Mouse (Mus musculus) left cerebral cortex, adult 2 months (tissue): Measurements from ENCODE around the gene Ccdc3. TPM values are rescaled to one million over a fixed set of nuclear protein-coding genes. Genes with fewer than 3 reads are reported as not detected.
"Not testable (repeated sequence)": the region's sequence is repeated elsewhere in the genome, so short reads cannot be mapped to it uniquely, and the experiment has no call there.

Experiments used
- DNase-seq, 2 experiments: peaks; one replicate each; pipeline ENCODE4 v3.0.0; 2021 to 2022; ENCODE audit warnings: low spot score in 2 of 2, mixed read lengths in 1 of 2; ENCODE audit errors: extremely low spot score in 1 of 2
- H3K27ac ChIP-seq: fragments of 200-600 bp; 2 replicates; pipeline ENCODE4 v1.8.1; 2022
- H3K4me3 ChIP-seq: fragments of 200-600 bp; 2 replicates; pipeline ENCODE4 v1.8.1; 2022
- CTCF ChIP-seq: fragments of 200-600 bp; IDR thresholded peaks from 2 replicates; pipeline ENCODE4 v1.8.1; 2022; ENCODE audit warnings: antibody characterized with exemption, mild to moderate bottlenecking, moderate library complexity
- intact Hi-C: fragments of 180-260 bp; cut with DNase I; formaldehyde crosslinking; loops from one replicate; pipeline ENCODE4 v1.15.1; 2025
- total RNA-seq, 2 experiments: library from RNA; stranded (reverse); gene quantifications; 2 replicates each; pipeline ENCODE4 v1.2.3; 2021

Ccdc3 gene
- total RNA-seq, 2 experiments from 2014 or later, result 14.2 to 19.4 TPM

- no peak for DNase-seq
- TF ChIP-seq CTCF, result no peak
- intact Hi-C loops, result no loop called here
- Histone ChIP-seq H3K27ac (no peak overlapping the region), H3K4me3 (no peak overlapping the region)
These were observed 85.0 kb downstream of the Ccdc3 start for GRCm38 (mm10) chr2:5222571-5222970.

GRCm38 (mm10) chr2:5236846-5237482 is 99.4 kb downstream of the Ccdc3 start:
- no peak for TF ChIP-seq CTCF
- Histone ChIP-seq H3K27ac (no peak overlapping the region), H3K4me3 (no peak overlapping the region)
- no peak for DNase-seq
- intact Hi-C loops, result no loop called here

- TF ChIP-seq CTCF, result no peak
- Histone ChIP-seq H3K27ac (no peak overlapping the region), H3K4me3 (no peak overlapping the region)
- intact Hi-C loops, result no loop called here
- no peak for DNase-seq
These were observed 100.3 kb downstream of the Ccdc3 start for GRCm38 (mm10) chr2:5237870-5238269.

- intact Hi-C loops, result no loop called here
- H3K27ac ChIP-seq, result no peak overlapping the region
- TF ChIP-seq CTCF, result no peak
- H3K4me3 ChIP-seq, result no peak overlapping the region
- no peak for DNase-seq
These were observed 101.9 kb downstream of the Ccdc3 start for GRCm38 (mm10) chr2:5239492-5239891.

- DNase-seq, result peak; percentile 56 to 68
- TF ChIP-seq CTCF, result no peak
- H3K4me3 ChIP-seq, result no peak overlapping the region
- intact Hi-C loops, result loop anchor here (5.0 kb wide), 1 partner anchor 74 kb away; no protein-coding TSS in a partner anchor
- H3K27ac ChIP-seq, result peak overlapping the region; percentile 70
These were observed 103.9 kb downstream of the Ccdc3 start for GRCm38 (mm10) chr2:5241469-5241897.

GRCm38 (mm10) chr2:5249199-5249598 is 111.6 kb downstream of the Ccdc3 start:
- intact Hi-C loops, DNase-seq: not testable (repeated sequence)

GRCm38 (mm10) chr2:5249969-5250368 is 112.4 kb downstream of the Ccdc3 start:
- no peak overlapping the region; the same call in none of the 2 replicates for H3K27ac ChIP-seq
- H3K4me3 ChIP-seq, result no peak overlapping the region
- DNase-seq, result peak; percentile 72 to 76
- intact Hi-C loops, result loop anchor here (5.0 kb wide), 1 partner anchor 153 kb away; no protein-coding TSS in a partner anchor
- peak; percentile 62 for TF ChIP-seq CTCF

More at GRCm38 (mm10) chr2:5249199-5249598, 111.6 kb downstream of the Ccdc3 start:
- not testable (repeated sequence) for H3K27ac ChIP-seq, H3K4me3 ChIP-seq

GRCm38 (mm10) chr2:5258250-5258649 is 120.7 kb downstream of the Ccdc3 start:
- H3K4me3 ChIP-seq, result no peak overlapping the region
- intact Hi-C loops, result no loop called here
- DNase-seq, result no peak
- no peak overlapping the region for H3K27ac ChIP-seq
- no peak for TF ChIP-seq CTCF

GRCm38 (mm10) chr2:5262279-5262678 is 124.7 kb downstream of the Ccdc3 start:
- Histone ChIP-seq H3K4me3 (no peak overlapping the region), H3K27ac (no peak overlapping the region)
- intact Hi-C loops, result no loop called here
- no peak for DNase-seq
- no peak for TF ChIP-seq CTCF

GRCm38 (mm10) chr2:5267980-5268379 is 130.4 kb downstream of the Ccdc3 start:
- TF ChIP-seq CTCF, result no peak
- intact Hi-C loops, result no loop called here
- H3K4me3 ChIP-seq, result no peak overlapping the region
- H3K27ac ChIP-seq, result no peak overlapping the region
- DNase-seq, result no peak

Other genes starting within 250 kb of the Ccdc3 start
- 100 to 1,000 TPM in 1 of 2 experiments, 10 to 100 TPM in 1; 97.0 to 103 TPM for gene Phyh, start 218.8 kb upstream of the Ccdc3 start, total RNA-seq
- 1 to 10 TPM in 1 of 2 experiments, under 1 TPM in 1; 0.65 to 2.0 TPM for gene Ucma, start 161.7 kb upstream of the Ccdc3 start, total RNA-seq
- gene Mcm10, start 125.0 kb upstream of the Ccdc3 start, total RNA-seq, result 1 to 10 TPM in 1 of 2 experiments, under 1 TPM in 1; 0.72 to 1.2 TPM
- 10 to 100 TPM; 16.7 to 20.4 TPM for gene Optn, start 73.7 kb upstream of the Ccdc3 start, total RNA-seq